Mouse (Mus musculus): ENCODE results near the gene Cyp2a5.
"Not testable (repeated sequence)": the region's sequence is repeated elsewhere in the genome, so short reads cannot be mapped to it uniquely, and the experiment has no call there.

The Cyp2a5 gene

DNA sequence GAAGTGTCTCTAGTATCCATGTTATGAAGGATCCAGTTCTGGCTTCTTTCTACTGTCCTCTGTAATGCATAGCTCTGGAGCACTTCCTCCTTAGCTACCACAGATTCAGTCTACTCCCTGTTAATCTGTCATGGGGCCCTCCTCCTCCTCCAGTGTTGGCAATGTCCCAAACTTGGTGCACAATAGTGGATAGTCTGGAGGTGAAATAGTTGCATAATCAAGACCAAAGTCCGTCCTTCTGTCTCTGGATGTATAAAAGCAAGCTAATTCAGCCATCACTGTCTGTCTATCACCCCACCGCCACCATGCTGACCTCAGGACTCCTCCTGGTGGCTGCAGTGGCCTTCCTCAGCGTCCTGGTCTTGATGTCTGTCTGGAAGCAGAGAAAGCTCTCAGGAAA, at the start of gene Cyp2a5:
Cyp2a5 (plus strand) TSS at position 247 of the 400 bp plus-strand sequence.
- CTCF ChIA-PET, result not testable (repeated sequence)

DNA sequence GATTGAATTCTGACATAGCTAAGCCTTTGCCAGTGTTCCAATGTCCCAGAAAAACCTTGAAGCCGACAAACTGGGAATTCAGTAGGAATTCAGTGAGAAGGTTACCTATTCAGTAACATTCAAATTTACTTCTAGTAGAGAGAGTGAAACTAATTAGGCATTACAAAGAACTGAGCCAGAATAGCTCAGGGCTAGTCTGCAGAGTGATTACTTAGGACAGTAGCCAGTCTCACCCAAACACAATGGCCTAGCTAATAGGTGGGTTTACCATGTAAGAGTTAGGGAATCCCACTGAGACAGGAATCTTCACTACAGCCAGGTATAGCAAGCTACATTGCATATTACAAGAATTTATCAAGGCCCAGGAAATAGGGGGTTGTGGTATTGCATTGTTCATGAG, 49.1 kb upstream of the Cyp2a5 start:
- CTCF ChIA-PET, result interaction anchor here (0.7 kb wide), 1 partner anchor 10 kb away, joined by 3 read pairs; no protein-coding TSS in a partner anchor

GRCm38 (mm10) chr7:26789984-26790383, 45.1 kb upstream of the Cyp2a5 start:
- CTCF ChIA-PET, result no interaction called here

DNA sequence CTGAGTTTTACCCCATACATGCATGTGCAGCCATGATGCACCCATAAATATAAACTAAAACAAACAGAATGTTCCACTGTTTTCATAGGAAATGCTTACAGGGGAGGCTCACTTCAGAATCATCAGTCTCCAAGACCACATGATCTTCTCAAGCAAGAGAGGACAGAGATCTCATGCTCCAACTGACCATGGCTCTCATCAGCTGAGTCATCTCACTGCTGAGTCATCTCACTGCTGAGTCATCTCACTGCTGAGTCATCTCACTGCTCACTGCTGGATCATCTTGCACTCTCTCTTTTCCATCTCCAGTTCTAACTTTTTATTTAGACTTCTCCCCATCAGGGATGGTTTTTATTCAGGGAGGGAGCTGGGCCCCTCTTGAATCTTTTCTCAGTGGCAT, 35.0 kb upstream of the Cyp2a5 start:
- CTCF ChIA-PET, result no interaction called here

DNA sequence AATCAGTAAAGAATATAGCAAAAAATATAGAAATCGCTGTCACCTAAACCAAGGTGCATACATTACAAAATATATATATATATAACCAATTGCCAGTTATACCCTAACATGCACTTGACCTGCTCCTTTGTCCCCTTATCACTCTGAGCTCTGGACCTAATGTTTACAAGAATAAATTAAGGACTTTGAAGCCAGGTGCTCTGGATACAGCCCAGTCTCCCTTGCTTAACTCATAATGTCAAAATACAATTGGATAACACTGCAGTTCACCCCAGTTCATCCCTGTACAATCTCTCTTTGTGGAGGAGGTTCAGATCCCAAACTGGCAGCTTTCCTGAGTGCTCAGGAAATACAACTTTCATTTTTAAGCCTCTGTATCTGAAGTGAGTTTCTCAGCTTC, 34.1 kb upstream of the Cyp2a5 start:
- CTCF ChIA-PET, result no interaction called here

GRCm38 (mm10) chr7:26808592-26808991, 26.5 kb upstream of the Cyp2a5 start, which contains the start of gene Cyp2g1:
Gene Cyp2g1 (plus strand): TSS chr7:26808892.
- CTCF ChIA-PET, result no interaction called here

- CTCF ChIA-PET, result not testable (repeated sequence)
Observed at GRCm38 (mm10) chr7:26831556-26832292, 3.4 kb upstream of the Cyp2a5 start.

DNA sequence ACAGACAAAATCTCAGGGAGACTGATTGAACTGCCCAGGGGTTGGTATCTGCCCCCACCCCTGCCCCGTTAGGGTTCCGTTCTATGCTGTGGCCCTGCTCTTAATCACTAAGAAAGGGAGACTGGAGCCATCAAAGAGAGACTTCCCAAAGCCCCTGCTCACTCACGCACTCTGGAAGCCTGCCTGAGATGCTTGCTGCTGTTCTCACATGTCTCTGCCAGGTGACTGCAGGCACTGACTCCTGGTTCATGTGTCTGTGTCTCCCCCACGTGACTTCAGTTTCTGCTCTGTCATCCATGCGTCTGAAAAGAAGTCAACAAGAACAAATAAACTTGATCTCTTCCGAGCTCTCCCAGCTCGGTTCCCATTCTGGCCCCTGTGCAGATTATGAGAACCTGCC, 2.4 kb upstream of the Cyp2a5 start:
- CTCF ChIA-PET, result not testable (repeated sequence)

DNA sequence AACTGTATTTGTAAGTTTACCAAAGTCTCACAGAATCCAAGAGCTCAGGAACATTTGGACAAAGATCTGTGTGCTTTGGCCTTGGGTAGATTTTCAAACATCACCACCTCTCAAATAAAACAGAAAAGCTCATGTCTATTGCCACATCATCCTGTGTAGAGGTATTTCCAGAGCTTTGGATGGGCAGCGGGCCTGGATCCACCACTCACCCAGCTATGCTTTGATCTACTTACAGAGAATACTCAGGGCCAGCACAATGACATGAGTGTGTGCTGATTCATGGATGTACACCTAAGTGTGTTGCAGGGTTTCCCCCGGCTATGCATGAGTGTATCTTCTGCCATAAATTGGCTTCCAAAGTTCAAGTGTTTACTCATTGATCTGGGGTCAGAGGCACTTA, 8.3 kb downstream of the Cyp2a5 start:
- CTCF ChIA-PET, result not testable (repeated sequence)

DNA sequence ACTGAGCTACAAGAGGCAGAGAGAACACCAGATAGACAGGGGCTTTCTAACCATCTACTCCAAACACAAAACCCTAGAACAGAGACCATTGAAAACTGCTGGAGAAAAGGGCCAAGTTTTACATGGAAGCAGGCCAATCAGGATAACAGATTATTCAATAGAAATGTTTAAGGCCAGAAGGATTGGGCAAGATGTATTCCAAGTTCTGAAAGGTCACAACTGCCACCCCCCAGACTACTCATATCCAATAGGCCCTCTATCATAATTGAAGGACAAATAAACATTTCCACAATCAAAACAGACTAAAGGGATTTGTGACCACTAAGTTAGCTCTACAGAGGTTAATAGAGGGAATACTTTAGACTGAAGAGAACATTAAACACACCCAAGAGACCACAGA, 15.0 kb downstream of the Cyp2a5 start:
- CTCF ChIA-PET, result not testable (repeated sequence)

DNA sequence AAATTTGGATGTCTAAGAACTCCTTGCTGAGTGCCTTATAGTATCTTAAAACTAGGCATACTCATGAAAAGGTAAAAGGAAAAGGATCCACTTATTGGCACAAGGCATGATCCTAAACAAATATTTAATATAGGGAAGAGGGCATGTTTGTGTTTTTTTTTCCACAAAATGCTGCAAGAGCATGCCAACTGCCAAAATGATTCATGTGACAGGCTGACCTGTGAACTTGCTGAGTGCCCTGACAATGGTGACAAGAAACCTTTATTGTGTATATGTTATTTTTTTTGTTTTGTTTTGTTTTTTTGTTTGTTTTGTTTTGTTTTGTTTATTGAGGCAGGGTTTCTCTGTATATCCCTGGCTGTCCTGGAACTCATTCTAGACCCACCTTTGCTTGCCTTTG, 43.5 kb downstream of the Cyp2a5 start:
- CTCF ChIA-PET, result not testable (repeated sequence)

- CTCF ChIA-PET, result not testable (repeated sequence)
Observed at GRCm38 (mm10) chr7:26880600-26880999, 45.5 kb downstream of the Cyp2a5 start.

Data from spleen, embryonic (tissue).